In genomic region chr8:18187486-18187885, GRCm38 (mm10) we compare ENCODE assay signal across 14 mouse cellular contexts.
"Had no signal": no experiment of that assay in that cellular context is flagged by ENCODE, and none has a peak within 500 bp of the region (broad histone marks: within the 10 kb centered on the region; RNA-seq: fewer than 3 reads in every experiment).

No protein-coding gene starts in this region.

- DNase-seq: gastrocnemius, postnatal 14 days; gastrocnemius, postnatal 36 days; heart, adult 11 months; heart, adult 2 months; heart, postnatal 14 days; heart, postnatal 36 days; kidney, adult 11 months; kidney, adult 2 months; kidney, adult 9 months; kidney, postnatal 14 days; kidney, postnatal 36 days; liver; liver, embryonic 13.5 days; liver, postnatal 0 days had no signal
